Mouse (Mus musculus): ENCODE results near the gene D5Ertd579e.
A peak's percentile ranks its signal among the peaks of the same experiment; 100 is the strongest.

D5Ertd579e gene

DNA sequence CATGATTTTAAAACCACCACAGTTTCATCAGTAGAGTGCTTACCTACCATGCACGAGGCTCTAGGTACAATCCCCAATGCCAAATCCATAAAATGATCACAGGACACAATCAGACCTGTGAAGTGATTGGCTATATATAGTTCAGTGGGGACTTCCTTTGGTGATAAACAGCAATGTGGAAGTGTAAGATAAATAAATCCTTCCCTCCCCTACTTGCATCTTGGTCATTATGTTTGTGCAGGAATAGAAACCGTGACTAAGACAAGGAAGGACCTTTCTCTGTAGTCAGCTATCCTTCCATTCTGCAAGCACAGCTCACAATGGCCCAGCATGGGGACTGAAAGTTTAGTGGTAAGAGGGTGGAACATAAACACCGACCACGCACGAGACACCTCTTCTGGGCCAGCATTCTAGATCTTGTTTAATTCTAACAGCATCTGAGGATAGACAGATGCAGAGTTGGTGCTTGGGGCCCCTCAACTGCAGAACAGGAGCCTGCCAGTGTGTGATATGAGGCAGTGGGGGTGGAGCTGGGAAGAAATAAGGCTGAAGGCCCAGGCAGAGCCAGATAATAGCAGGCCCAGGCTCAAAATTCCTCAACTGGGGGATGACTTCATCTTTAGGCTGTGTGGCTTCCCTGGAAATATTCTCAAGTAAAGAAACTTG, 25.0 kb upstream of the D5Ertd579e start:
- DNase-seq (ENCODE audit: low spot score in 2 of 2), result no peak

DNA sequence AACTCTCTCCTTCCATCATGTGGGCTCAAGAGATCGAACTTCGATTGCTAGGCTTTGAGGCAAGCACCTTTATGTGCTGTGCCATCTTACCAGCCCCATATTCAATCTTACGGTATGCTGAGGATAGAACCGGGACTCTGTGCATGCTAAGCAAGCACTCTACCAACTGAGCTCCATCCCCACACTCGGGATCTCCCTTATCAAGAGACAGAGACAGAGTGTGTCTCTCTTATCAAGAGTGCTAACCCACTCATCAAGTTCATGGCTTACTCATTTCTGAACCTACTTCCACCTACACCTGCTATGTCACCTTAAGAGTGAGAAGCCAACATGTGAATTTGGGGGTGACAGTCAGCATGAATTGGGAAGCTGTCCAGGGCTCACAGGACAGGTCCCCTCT, 24.4 kb upstream of the D5Ertd579e start:
- no peak for DNase-seq (ENCODE audit: low spot score in 2 of 2)

DNA sequence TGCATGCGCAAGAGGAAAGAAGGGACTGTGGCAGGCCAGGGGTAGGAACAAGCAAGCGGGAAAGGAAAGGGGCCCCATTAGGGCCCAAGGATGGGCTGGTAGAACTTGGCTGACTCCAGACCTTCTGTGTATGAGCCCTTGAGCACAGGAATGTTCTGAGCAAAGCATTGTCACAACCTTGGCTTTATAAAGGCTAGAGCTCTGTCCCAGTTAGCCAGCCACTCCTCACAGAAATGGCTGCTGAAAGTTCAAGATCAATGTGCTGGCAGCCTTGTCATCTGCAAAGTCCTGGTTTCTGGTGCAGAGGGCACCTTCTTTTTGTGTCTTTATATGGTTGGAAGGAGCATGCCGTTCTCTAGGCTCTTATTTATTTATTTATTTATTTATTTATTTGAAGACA, 23.8 kb upstream of the D5Ertd579e start:
- no peak for DNase-seq (ENCODE audit: low spot score in 2 of 2)

DNA sequence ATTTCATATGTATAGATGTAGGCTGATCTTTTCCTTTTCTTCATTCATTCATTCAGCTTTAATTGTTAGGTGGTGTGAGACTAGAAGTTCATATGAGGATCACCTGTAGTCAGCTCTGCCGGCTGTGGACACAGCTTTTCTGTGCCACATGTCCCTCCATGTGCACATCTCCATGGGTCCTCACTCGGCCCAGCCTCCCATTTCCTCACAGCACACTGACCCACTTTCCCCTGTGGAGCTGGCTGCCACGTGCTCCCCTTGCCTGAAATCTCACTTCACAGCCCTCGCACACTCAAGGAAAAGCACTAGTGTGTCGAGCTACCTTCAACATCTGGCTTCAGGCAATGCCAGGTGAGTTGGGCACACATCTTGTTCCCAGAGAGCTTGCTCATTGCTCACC, 23.3 kb upstream of the D5Ertd579e start:
- no peak for DNase-seq (ENCODE audit: low spot score in 2 of 2)

DNA sequence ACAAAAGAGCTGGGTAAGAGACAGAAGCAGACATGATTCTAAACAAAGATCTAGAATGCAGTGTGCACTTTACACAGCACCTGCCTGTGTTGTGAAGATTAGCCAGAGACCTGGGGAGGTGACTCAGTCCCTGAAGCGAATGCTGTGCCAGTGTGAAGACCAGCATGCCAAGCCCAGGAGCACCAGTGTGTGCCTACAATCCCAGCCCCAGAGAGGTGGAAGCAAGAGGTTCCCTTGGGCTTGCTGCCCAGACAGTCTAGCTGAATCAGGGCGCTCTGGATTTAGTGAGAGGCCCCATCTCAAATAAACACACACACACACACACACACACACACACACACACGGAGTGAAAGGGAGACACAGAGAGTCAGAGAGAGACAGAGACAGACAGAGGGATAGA, 22.1 kb upstream of the D5Ertd579e start:
- DNase-seq (ENCODE audit: low spot score in 2 of 2), result no peak

DNA sequence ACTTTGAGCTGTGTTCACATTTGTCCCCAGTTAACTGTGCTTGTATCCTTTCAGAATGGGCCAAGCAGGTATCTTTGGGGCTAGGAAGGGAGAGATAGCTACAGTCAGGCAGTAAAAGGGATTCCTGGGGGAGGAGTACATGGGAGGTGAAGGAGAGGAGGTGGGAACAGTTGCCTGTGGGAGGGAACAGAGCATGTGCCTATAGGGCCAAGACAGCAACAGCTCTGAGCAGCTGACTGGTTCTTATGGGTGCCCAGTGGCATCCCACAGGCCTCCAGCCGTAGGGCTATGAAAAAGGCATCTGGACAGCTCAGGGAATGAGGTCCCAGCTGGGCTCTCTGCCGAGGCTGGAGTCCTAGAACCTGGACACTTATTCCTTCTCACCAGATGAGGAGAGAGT, 21.0 kb upstream of the D5Ertd579e start:
- DNase-seq (ENCODE audit: low spot score in 2 of 2), result no peak

DNA sequence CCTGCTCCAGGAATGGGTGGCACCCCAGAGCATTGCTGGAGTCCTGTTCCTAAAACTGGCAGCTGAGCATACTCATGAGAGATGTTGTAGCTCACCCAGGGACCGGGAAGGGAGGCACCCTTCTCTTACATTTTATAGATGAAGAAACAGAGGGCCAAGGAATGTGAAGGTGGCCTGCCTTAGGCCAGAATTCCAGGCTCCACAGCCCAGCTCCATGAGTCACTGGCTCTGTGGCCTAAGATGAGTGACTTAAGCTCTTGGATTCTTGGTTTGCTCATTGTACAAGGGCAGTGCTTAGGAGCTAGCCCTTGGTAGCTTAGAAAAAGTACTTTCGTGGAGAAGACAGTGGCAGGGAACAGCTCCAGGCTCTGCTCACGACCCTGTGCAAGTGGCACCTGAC, 19.0 kb upstream of the D5Ertd579e start:
- DNase-seq (ENCODE audit: low spot score in 2 of 2), result no peak

DNA sequence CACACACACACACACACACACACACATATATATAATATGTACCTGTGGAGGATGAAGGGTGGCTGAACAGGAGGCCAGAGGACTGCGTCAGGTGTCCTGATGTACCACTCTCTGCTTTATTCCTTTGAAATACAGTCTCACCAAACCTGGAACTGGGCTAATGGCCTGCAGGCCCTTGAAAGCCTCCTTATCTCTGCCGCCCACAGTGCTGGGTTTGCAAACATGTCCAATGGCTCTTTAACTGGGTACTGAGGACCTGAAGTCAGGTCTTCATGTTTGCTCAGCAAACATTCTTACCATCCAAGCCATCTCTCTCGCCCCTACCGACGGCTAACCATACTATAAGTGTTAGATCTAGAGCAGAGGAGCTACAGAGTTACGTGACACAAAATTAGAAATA, 17.9 kb upstream of the D5Ertd579e start:
- no peak for DNase-seq (ENCODE audit: low spot score in 2 of 2)

DNA sequence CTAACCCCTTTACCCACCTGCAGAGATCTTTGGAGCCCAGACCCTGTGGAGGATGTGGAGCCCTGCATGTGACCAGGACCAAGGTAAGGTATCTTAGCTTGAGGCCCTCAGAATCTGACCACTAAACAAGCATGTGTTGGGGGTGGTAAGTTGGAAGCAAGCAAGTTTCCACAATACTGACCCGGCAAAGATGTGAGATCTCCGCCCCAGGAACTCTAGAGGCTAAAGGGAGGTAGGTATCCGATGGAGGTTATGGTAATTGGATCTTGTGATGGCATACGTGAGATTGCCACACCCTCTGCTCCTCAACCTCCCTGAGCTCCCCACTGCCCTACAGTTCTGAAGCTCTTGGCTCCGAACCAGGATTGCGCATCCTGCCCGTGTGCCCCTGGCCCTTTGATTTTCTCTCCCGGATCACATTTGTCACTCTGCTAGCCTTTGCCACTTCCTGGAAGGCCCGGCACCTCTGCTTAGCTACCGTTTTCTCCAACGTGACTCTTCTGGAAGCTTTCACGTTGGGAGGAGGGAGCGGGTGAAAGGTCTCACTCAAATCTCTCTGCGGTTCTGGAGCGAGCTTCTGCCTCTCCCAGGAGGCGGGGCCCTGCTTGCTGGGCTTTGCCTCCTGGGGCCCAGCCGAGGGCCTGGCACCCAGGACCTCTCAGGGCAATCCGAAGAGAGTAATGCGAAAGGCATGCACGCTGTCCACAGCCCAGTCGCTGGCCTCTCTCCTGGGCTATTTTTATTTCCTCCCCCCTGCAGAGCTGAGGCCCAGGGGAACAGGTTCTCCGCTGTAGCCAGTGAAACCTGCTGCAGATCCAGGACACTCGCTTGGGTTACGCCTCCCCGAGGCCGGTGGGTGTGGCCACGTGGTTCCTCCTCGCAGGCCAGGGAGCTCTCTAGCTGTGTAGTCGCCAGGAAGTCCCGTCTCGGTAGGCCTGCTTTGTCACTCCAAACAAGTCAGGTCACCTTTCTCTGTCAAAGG, 17.0 kb upstream of the D5Ertd579e start:
- DNase-seq (ENCODE audit: low spot score in 2 of 2), result peak; percentile 95

DNA sequence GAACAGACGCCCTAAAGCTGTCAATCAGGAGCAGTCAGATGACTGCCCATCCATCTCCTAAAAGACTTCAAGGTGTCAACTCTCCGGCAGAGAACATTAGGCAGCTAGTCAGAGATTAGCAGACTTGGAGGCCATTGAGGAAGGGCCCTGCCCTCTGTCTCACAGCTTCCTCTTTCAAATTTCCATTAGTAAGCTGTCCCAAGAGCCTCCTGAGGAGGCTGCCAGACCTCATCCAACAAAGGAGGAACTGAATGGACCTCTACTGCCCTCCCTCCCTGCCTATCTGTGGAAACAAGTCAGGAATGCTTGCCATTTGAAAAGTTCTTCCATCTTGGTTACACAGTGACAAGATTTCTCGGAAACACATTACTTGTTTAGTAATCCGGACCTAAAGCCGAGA, 16.0 kb upstream of the D5Ertd579e start:
- DNase-seq (ENCODE audit: low spot score in 2 of 2), result peak in 1 of 2 experiments; percentile 59

DNA sequence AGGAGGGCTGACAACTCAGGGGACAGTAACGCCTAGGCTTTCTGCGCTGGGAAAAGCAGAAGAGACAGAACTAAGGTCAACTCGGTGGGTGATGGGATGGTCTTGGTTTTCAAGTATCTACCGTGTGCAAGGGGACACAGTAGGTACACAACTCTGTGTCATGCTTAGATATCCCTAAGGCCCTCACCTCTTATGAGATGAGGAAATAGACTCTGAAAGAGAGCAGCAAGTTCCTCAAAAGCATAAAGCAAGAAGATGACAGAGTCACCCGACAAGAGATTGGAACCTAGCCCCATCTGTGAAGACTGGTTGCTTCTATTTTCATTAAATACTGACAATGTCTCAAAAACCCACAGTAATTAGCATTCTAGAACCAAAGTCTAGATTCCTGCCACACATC, 10.0 kb upstream of the D5Ertd579e start:
- DNase-seq (ENCODE audit: low spot score in 2 of 2), result no peak

DNA sequence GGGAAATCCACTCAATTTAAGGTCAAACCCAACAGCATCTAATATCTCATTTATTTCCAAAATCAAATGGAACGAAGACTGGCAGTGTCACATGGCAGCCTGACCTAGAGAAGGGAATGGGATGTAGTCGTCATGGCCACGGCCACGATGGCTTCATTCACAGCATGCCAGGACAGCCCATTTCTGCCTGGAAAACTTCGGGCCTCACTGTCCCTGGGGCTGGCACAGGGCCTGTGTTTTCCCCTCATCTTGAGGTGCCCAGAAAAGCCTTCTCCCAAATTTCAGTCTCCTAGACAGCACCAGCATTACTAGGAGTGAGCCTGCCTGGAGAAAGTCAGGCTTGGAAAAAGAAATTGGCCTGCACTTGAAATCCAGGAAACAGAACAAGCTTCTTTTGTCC, 9.6 kb upstream of the D5Ertd579e start:
- no peak for DNase-seq (ENCODE audit: low spot score in 2 of 2)

DNA sequence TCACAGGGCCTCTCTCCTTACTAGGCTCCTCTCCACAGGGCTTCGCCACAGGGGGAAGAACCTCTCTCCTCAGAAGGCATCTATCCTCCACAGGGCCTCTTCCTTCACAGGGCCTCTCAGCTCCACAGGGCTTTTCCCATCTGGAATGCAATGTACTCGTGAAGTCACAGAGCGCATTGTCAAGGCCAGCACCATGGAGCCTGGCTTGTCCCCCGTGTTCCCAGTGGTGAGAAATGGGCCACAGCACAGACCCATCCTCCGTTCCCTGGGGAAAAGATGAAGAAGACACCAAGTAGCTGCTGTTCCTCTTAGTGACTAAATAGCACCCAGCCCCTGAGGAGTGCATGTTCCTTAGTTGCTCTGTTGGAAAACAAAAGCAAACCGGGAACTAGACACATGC, 8.9 kb upstream of the D5Ertd579e start:
- no peak for DNase-seq (ENCODE audit: low spot score in 2 of 2)

DNA sequence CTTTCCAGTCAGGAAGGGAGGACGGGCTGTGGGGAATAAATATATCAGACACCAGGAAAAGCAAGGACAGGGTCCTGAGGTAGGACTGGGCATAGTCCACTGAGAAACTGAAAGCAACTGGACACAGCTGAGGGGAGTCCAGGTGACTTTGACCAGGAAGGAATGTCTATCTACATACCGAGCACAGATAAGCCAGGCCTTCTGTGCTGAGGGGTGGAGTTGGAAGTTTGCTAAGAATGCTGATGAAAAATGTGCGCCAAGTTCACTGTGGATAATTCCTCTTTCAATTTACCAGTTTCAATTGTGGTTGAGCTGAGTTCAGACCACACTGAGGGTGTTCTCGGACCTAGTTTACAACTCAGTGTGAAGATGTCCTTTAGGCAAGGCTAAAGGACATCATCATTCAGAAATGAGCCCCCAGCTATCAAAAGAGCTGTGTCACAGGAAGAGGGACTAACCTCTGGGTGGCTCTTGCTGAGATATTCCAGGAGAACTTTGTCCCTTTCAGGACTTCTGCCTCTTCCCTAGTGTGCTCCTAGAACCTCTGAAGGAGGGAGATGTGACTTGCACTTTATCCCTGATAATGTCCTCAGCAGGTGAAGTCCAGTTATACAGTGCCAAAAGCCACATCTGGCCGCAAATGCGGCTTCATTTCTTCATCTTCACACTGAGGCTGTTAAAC, 5.3 kb upstream of the D5Ertd579e start:
- no peak for DNase-seq (ENCODE audit: low spot score in 2 of 2)

DNA sequence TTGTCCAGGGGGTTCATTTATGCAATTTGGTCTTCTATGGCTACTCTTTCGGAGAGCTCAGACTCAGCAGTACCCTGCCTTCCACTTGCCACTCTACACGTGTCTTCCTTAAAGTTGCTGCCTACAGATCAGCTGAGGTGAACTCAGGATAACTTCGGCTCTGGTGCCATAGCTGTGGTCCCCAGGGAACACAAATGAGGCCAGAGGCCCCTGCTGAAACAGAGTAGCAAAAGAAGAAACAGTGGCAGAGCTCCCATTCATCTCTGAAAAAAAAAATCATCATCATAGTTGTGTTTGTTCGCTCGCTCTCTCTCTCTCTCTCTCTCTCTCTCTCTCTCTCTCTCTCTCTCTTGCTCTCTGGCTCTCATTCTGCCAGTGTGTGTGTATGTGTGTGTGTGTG, 2.9 kb upstream of the D5Ertd579e start:
- DNase-seq (ENCODE audit: low spot score in 2 of 2), result no peak

DNA sequence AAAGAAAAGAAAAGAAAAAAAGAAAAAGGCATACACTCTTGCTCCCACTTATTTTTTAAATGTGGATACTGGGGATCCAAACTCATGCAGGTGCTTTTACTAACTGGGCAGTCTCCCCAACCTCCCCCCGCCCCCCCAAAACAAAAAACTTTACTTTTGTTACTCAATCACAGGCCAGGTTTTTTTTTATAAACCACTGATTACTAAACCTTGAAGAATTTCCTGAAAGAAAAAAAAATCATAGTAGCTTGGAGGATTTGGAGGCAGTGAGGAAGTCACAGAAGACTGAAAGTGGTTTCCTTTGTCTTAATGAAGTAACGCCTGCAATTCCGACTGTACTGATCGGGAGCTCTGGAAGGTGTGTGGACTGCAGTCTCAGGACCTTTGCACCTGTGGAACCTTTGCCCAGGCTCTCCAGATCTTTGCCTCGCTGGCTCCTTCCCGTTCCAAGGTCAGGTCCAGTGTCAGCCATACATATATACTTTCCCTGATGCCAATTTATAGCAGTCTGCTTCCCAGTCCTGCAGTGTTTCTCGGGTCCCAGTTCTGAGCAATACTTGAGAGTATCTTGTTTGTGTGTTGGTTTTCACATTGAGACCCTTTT, 2.3 kb upstream of the D5Ertd579e start:
- no peak for DNase-seq (ENCODE audit: low spot score in 2 of 2)

DNA sequence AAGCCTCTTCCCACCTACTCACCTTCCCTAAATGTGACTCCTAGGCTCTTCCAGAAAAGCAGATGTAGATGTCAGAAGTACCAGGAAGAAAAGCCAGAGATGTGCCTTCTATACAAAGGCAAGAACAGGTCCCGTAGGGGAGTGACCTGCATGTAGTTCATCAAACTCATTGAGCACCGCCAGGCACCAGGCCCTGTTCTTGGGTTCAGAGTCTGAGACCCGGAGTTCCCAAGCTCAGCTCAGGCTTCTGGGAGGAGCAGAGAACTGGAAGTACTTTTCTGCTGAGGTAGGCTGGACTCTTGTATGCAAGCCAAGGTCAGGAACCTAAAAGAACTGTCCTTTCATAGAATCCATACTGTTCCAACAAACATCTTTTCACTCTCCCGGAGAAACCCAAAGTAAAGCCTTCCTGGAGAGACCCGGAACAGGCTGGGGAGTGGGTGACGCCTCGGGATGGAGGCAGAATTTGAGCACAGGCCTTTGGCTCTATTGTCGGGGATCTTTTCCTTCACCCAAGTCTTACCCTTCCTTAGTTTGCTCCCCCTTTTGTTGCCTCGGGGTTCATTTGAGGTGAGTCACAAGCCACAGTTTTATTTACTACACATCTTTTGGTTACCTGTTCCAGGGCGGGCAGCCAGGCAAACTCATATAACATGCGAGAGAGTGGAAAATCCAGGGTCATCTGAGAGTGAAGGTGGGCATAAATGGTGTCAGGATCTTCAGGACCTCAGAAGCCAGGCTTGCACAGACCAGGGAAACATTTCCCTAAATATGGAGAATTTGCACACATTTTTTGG, 878 bp upstream of the D5Ertd579e start:
- peak in 1 of 2 experiments; percentile 40 for DNase-seq (ENCODE audit: low spot score in 2 of 2)

DNA sequence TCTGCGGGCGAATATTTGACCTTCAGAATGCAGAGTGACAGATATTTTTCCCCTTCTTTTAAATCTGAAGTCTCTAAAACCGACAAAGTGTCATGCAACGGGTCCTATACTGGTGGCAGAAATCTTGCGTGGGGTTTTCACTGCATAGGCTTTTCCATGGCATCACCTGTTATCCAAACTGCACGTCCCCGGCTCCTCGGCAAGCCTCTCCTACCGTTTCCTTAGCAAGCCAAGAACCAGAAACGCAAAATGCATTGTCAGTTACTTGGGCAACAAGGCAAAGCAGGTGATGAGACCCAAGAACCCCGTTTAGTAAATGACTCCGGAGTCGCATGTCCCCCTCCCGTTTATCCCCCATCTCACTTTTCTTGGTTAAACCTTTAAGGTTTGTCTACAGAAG, 819 bp downstream of the D5Ertd579e start:
- no peak for DNase-seq (ENCODE audit: low spot score in 2 of 2)

DNA sequence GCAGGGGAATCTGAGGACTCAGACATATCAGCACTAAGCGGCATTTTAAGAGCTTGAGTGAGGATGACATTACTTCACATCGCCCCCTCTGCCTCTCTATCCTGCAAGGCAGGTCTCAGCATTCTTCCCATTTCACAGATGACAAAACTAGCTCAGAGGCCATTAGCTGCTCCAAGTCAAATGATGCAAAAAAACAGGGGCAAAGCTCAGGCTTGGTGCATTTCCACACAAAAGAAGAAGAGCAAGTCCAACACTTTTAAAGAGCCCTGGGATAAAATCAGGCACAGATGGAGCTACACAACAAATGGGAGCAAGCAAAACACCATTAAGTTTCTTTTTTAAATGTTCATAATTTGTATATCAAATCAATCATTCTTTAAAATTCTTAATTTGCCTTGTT, 2.2 kb downstream of the D5Ertd579e start:
- DNase-seq (ENCODE audit: low spot score in 2 of 2), result no peak

DNA sequence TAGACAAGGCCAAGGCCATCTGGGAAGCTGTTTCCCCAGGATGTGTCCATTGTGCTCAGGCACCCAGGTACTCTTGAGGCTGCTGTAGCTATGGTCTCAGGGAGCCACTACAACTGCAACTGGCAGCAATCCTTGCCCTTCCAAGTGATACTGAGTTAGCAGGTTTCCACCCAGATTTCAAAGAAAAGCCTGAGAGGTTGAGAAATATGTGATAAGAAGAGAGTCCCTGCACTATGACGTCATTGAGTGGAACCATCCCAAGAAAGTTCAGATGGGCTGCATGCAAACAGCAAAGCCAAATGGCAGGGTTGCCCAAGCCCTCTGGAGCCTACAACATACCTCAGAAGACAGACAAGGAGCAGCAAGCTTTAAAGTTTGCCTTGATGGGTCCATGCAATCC, 4.4 kb downstream of the D5Ertd579e start:
- no peak for DNase-seq (ENCODE audit: low spot score in 2 of 2)

DNA sequence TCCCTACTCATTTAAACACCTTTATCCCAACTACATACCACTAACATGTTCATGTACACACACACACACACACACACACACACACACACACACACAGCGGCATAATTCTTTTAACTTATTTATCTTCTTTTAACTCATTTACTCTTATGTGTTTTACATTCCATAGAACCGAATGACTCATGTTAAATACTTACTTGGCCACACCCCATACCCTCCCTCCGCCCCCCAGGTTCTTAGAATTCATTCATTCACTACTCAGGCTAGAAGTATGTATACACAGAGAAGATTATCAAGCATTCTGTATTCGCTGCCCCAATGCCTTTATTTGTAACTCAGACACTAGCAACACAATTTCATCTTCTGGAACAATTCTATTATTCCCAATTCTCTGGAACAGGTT, 10.7 kb downstream of the D5Ertd579e start:
- DNase-seq (ENCODE audit: low spot score in 2 of 2), result no peak
